Mouse (Mus musculus): ENCODE data around the gene Perp. TPM values are rescaled to one million over a fixed set of nuclear protein-coding genes. Genes with fewer than 3 reads are reported as not detected.

Gene Perp
- polyA plus RNA-seq, 1 experiment from 2014 or later = 10.7 TPM

GRCm38 (mm10) chr10:18892102-18892501 is 47.3 kb downstream of the Perp start:
- Histone ChIP-seq H3K27ac (no peak overlapping the region), H3K9ac (no peak overlapping the region), H3K27me3 (no peaks in the 10 kb centered on the region), H3K4me3 (replicated peaks) (no peak overlapping the region), H3K36me3 (no peaks in the 10 kb centered on the region), H3K9me3 (replicated peaks) (no peaks in the 10 kb centered on the region), H3K4me2 (no peak overlapping the region), H3K4me1 (replicated peaks) (peaks cover 10% of the 10 kb centered on the region)
- 16% methylated on average over 1 of the region's 1 CpGs for WGBS (ENCODE audit: insufficient replicate concordance)
- ATAC-seq (ENCODE audit: low read depth) (no peak), DNase-seq (no peak)

GRCm38 (mm10) chr10:18894259-18895166 is 49.7 kb downstream of the Perp start:
- ATAC-seq (ENCODE audit: low read depth) (no peak), DNase-seq (no peak)
- no peak overlapping the region for H3K9ac ChIP-seq
- H3K36me3 ChIP-seq = no peaks in the 10 kb centered on the region
- no peaks in the 10 kb centered on the region for H3K9me3 ChIP-seq (replicated peaks)
- no peak overlapping the region for H3K27ac ChIP-seq
- no peaks in the 10 kb centered on the region for H3K27me3 ChIP-seq
- 51% methylated on average over 3 of the region's 6 CpGs for WGBS (ENCODE audit: insufficient replicate concordance)
- no peak overlapping the region for H3K4me3 ChIP-seq (replicated peaks)
- peaks cover 10% of the 10 kb centered on the region for H3K4me1 ChIP-seq (replicated peaks)
- no peak overlapping the region for H3K4me2 ChIP-seq

GRCm38 (mm10) chr10:18904108-18904507 is 59.3 kb downstream of the Perp start:
- H3K9ac ChIP-seq = no peak overlapping the region
- ATAC-seq (ENCODE audit: low read depth) = no peak
- no peak for DNase-seq
- no peak overlapping the region for H3K4me2 ChIP-seq
- H3K27me3 ChIP-seq = no peaks in the 10 kb centered on the region
- H3K27ac ChIP-seq = no peak overlapping the region
- no peaks in the 10 kb centered on the region for H3K9me3 ChIP-seq (replicated peaks)
- WGBS (ENCODE audit: insufficient replicate concordance) = 14% methylated on average over 6 of the region's 6 CpGs
- H3K4me3 ChIP-seq (replicated peaks) = no peak overlapping the region
- H3K4me1 ChIP-seq (replicated peaks) = no peaks in the 10 kb centered on the region
- no peaks in the 10 kb centered on the region for H3K36me3 ChIP-seq

Other genes starting within 250 kb of the Perp start
- gene Arfgef3, start 101.1 kb upstream of the Perp start, polyA plus RNA-seq (2015; fragmentation: Nextera tagmentation; extraction: Ambion mirVana) = 0.02 TPM in 2 replicates
- gene Gm4922, start 58.2 kb upstream of the Perp start, polyA plus RNA-seq (2015; fragmentation: Nextera tagmentation; extraction: Ambion mirVana) = not detected in 2 replicates
- gene Tnfaip3, start 170.6 kb downstream of the Perp start, polyA plus RNA-seq (2015; fragmentation: Nextera tagmentation; extraction: Ambion mirVana) = 0.71 and 0.80 TPM in 2 replicates